Mouse (Mus musculus): ENCODE data around the gene Add1.

DNA sequence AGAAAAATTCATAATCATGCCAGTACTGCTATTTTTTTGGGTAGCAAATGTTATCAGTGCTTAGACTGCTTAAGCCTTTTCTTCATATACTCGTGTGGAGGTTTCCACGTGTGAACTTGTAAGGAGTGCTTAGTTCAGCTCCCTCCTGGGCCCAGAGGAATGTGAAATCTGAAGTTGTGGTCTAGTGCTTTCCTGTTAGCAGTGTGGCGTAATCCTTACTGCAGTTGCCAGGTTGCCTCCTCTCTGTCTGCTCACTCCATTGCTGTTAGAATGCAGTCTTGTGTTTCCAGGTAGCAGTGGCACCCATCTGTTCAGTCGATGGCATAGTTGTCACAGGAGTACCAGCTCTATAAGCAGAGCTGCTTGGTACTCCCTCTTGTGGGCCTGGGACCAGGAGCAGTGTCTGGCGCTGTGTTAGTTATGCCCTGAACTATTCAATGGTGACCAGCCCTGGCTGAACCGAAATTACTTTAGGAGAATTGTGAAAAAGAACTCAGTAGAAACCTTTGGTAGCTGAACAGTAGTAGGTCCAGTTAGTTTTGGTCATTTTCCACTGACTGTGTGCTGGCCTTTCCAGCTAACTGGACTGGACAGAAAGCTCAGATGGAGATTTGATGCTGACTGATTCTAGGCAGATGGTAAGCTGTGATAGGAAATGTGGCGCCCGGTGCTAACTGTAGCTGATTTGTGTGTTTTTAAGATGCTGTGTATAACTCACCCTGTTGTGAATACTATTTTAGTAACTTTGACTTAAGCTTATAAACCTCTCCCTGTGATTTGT is 33.8 kb downstream of the Add1 start:
- TF ChIP-seq CTCF (IDR thresholded peaks at IDR 0.05; ENCODE audit: control insufficient read depth, insufficient read depth, insufficient replicate concordance, low read depth, low read length) (no peak), POLR2A (IDR thresholded peaks at IDR 0.05; ENCODE audit: control insufficient read depth, low read depth, low read length) (no peak)
